Mouse (Mus musculus) MEL (cell line): ENCODE measurements around the gene Taok1. TPM values are rescaled to one million over a fixed set of nuclear protein-coding genes. Genes with fewer than 3 reads are reported as not detected.

ENCODE experiments used
- DNase-seq: peaks from one replicate; pipeline ENCODE4 v3.0.0; 2011; ENCODE audit warnings: low read depth, low spot score
- H3K27ac ChIP-seq: 2 replicates; pipeline ENCODE4 v1.5.1; 2012; ENCODE audit warnings: low read depth, mild to moderate bottlenecking, control low read depth, low read length, moderate library complexity; ENCODE audit not compliant: control insufficient read depth
- H3K27me3 ChIP-seq, 2 experiments: fragments of 150-350 bp in 1 of 2; sonication (generic) in 1 of 2; 2 replicates each; pipeline ENCODE4 v1.6.1; 2012; ENCODE audit warnings: low read length in 2 of 2, mild to moderate bottlenecking in 2 of 2, improper control_type of control experiment in 1 of 2, moderate library complexity in 1 of 2; ENCODE audit not compliant: insufficient read depth in 2 of 2, control insufficient read depth in 1 of 2
- H3K36me3 ChIP-seq, 2 experiments: 2 replicates each; pipeline ENCODE4 v1.6.1; 2012 to 2014; ENCODE audit warnings: low read length in 2 of 2, improper control_type of control experiment in 1 of 2, inconsistent platforms in 1 of 2, mild to moderate bottlenecking in 1 of 2; ENCODE audit not compliant: insufficient read depth in 2 of 2, control insufficient read depth in 1 of 2
- H3K4me1 ChIP-seq, 2 experiments: fragments of 150-350 bp in 1 of 2; sonication (generic) in 1 of 2; 2 replicates each; pipeline ENCODE4 v1.6.1; 2012; ENCODE audit warnings: low read length in 2 of 2, improper control_type of control experiment in 1 of 2, mild to moderate bottlenecking in 1 of 2; ENCODE audit not compliant: insufficient read depth in 2 of 2, control insufficient read depth in 1 of 2
- H3K4me3 ChIP-seq, 2 experiments: fragments of 150-350 bp in 1 of 2; sonication (generic) in 1 of 2; 2 replicates each; pipeline ENCODE4 v1.5.1; 2012; ENCODE audit warnings: low read depth in 2 of 2, low read length in 2 of 2, mild to moderate bottlenecking in 2 of 2, moderate library complexity in 2 of 2, control low read depth in 1 of 2, improper control_type of control experiment in 1 of 2; ENCODE audit not compliant: control insufficient read depth in 1 of 2, insufficient read depth in 1 of 2
- H3K79me2 ChIP-seq: 2 replicates; pipeline ENCODE4 v1.6.1; 2012; ENCODE audit warnings: mild to moderate bottlenecking, low read length, moderate library complexity; ENCODE audit not compliant: control insufficient read depth, poor library complexity, insufficient read depth
- H3K9ac ChIP-seq: 2 replicates; pipeline ENCODE4 v1.6.1; 2012; ENCODE audit warnings: low read depth, mild to moderate bottlenecking, control low read depth, low read length, moderate library complexity; ENCODE audit not compliant: control insufficient read depth, poor library complexity, severe bottlenecking
- H3K9me3 ChIP-seq: fragments of 150-350 bp; sonication (generic); replicated peaks from 2 replicates; pipeline ENCODE4 v1.6.1; 2012; ENCODE audit warnings: mild to moderate bottlenecking, low read length, improper control_type of control experiment, moderate library complexity; ENCODE audit not compliant: insufficient read depth
- BHLHE40 ChIP-seq: IDR thresholded peaks from 2 replicates; pipeline ENCODE4 v1.6.1; 2012; ENCODE audit warnings: low read depth, mild to moderate bottlenecking, inconsistent platforms, low read length, improper control_type of control experiment, borderline replicate concordance
- CTCF ChIP-seq, 3 experiments: IDR thresholded peaks in 2 of 3; conservative IDR thresholded peaks in 1 of 3; 2 replicates each; pipeline ENCODE4 v1.5.1; 2011 to 2012; ENCODE audit warnings: low read length in 3 of 3, low read depth in 2 of 3, mild to moderate bottlenecking in 2 of 3, improper control_type of control experiment in 1 of 3, inconsistent platforms in 1 of 3, mixed read lengths in 1 of 3, moderate library complexity in 1 of 3; ENCODE audit not compliant: control insufficient read depth in 1 of 3, insufficient read depth in 1 of 3, poor library complexity in 1 of 3, severe bottlenecking in 1 of 3
- ELF1 ChIP-seq: IDR thresholded peaks from 2 replicates; pipeline ENCODE4 v1.6.1; 2014; ENCODE audit warnings: low read depth, mild to moderate bottlenecking, inconsistent platforms, low read length, improper control_type of control experiment, moderate library complexity
- GABPA ChIP-seq: IDR thresholded peaks from 2 replicates; pipeline ENCODE4 v1.6.1; 2012; ENCODE audit warnings: low read depth, mild to moderate bottlenecking, inconsistent platforms, low read length, improper control_type of control experiment, moderate library complexity
- GATA1 ChIP-seq: IDR thresholded peaks from 2 replicates; pipeline ENCODE4 v1.6.1; 2011; ENCODE audit warnings: low read depth, low read length, improper control_type of control experiment
- HCFC1 ChIP-seq: IDR thresholded peaks from 2 replicates; pipeline ENCODE4 v1.6.1; 2012; ENCODE audit warnings: low read depth, mild to moderate bottlenecking, inconsistent platforms, low read length, improper control_type of control experiment, moderate library complexity
- KAT2A ChIP-seq: conservative IDR thresholded peaks from 2 replicates; pipeline ENCODE4 v1.6.1; 2012; ENCODE audit warnings: low read depth, low read length, improper control_type of control experiment, inconsistent platforms
- MAFK ChIP-seq: IDR thresholded peaks from 2 replicates; pipeline ENCODE4 v1.6.1; 2011; ENCODE audit warnings: low read depth, mild to moderate bottlenecking, low read length, improper control_type of control experiment, borderline replicate concordance
- MAX ChIP-seq: IDR thresholded peaks from 2 replicates; pipeline ENCODE4 v1.6.1; 2011; ENCODE audit warnings: low read length, improper control_type of control experiment
- MAZ ChIP-seq: IDR thresholded peaks from 2 replicates; pipeline ENCODE4 v1.6.1; 2012; ENCODE audit warnings: low read depth, mild to moderate bottlenecking, inconsistent platforms, low read length, improper control_type of control experiment
- MXI1 ChIP-seq: IDR thresholded peaks from 2 replicates; pipeline ENCODE4 v1.6.1; 2011; ENCODE audit warnings: mild to moderate bottlenecking, low read depth, low read length, improper control_type of control experiment
- MYB ChIP-seq: IDR thresholded peaks from 2 replicates; pipeline ENCODE4 v1.6.1; 2011; ENCODE audit warnings: mild to moderate bottlenecking, low read depth, low read length, improper control_type of control experiment
- NELFE ChIP-seq: IDR thresholded peaks from 2 replicates; pipeline ENCODE4 v1.6.1; 2011; ENCODE audit warnings: low read depth, low read length, improper control_type of control experiment
- NRF1 ChIP-seq: IDR thresholded peaks from 2 replicates; pipeline ENCODE4 v1.6.1; 2014; ENCODE audit warnings: low read depth, mild to moderate bottlenecking, inconsistent platforms, low read length, improper control_type of control experiment, moderate library complexity; ENCODE audit not compliant: poor library complexity, insufficient read depth, severe bottlenecking
- POLR2A ChIP-seq, 2 experiments: IDR thresholded peaks; 2 replicates each; pipeline ENCODE4 v1.6.1; 2011 to 2012; ENCODE audit warnings: low read length in 2 of 2, mild to moderate bottlenecking in 2 of 2, control low read depth in 1 of 2, improper control_type of control experiment in 1 of 2, low read depth in 1 of 2, moderate library complexity in 1 of 2; ENCODE audit not compliant: control insufficient read depth in 1 of 2, insufficient read depth in 1 of 2, poor library complexity in 1 of 2
- POLR2AphosphoS2 ChIP-seq: IDR thresholded peaks from 2 replicates; pipeline ENCODE4 v1.6.1; 2011; ENCODE audit warnings: low read length, improper control_type of control experiment
- RCOR1 ChIP-seq: IDR thresholded peaks from 2 replicates; pipeline ENCODE4 v1.6.1; 2012; ENCODE audit warnings: low read depth, mild to moderate bottlenecking, inconsistent platforms, low read length, improper control_type of control experiment
- SIN3A ChIP-seq: IDR thresholded peaks from 2 replicates; pipeline ENCODE4 v1.6.1; 2012; ENCODE audit warnings: low read length, improper control_type of control experiment, inconsistent platforms
- SMC3 ChIP-seq: IDR thresholded peaks from 2 replicates; pipeline ENCODE4 v1.6.1; 2011; ENCODE audit warnings: low read depth, low read length, improper control_type of control experiment
- TAL1 ChIP-seq: IDR thresholded peaks from 2 replicates; pipeline ENCODE4 v1.6.1; 2012; ENCODE audit warnings: mild to moderate bottlenecking, inconsistent platforms, low read length, moderate library complexity, mixed read lengths
- TBP ChIP-seq: IDR thresholded peaks from 2 replicates; pipeline ENCODE4 v1.8.0; 2011; ENCODE audit warnings: low read depth, low read length, improper control_type of control experiment
- TCF12 ChIP-seq: IDR thresholded peaks from 2 replicates; pipeline ENCODE4 v1.6.1; 2014; ENCODE audit warnings: low read depth, mild to moderate bottlenecking, inconsistent platforms, low read length, improper control_type of control experiment, moderate library complexity
- UBTF ChIP-seq: IDR thresholded peaks from 2 replicates; pipeline ENCODE4 v1.6.1; 2012; ENCODE audit warnings: low read depth, mild to moderate bottlenecking, inconsistent platforms, low read length, improper control_type of control experiment, moderate library complexity, borderline replicate concordance; ENCODE audit not compliant: insufficient read depth
- ZKSCAN1 ChIP-seq: IDR thresholded peaks from 2 replicates; pipeline ENCODE4 v1.6.1; 2012; ENCODE audit warnings: low read depth, mild to moderate bottlenecking, inconsistent platforms, low read length, improper control_type of control experiment, moderate library complexity
- ZMIZ1 ChIP-seq: IDR thresholded peaks from 2 replicates; pipeline ENCODE4 v1.6.1; 2012; ENCODE audit warnings: low read depth, mild to moderate bottlenecking, inconsistent platforms, low read length, improper control_type of control experiment, moderate library complexity
- polyA plus RNA-seq, 2 experiments: library from polyadenylated mRNA; stranded (reverse) in 1 of 2; unstranded in 1 of 2; fragments of >175 nt in 1 of 2; fragments of >200 nt in 1 of 2; gene quantifications; 2 replicates each; pipeline versions ENCODE4 v1.2.1 to v1.2.4; 2012; ENCODE audit warnings: low replicate concordance in 2 of 2, low read depth in 1 of 2; ENCODE audit not compliant: insufficient read length in 2 of 2, insufficient read depth in 1 of 2, missing spikeins in 1 of 2
- total RNA-seq: library from RNA; depleted of rRNA; stranded (reverse); fragments of 300-350 nt; gene quantifications from 2 replicates; pipeline ENCODE4 v1.2.3, GENCODE M21; 2012

The Taok1 gene
- total and polyA plus RNA-seq, 3 experiments, result 7.9 to 31.0 (median 15.9) TPM

DNA sequence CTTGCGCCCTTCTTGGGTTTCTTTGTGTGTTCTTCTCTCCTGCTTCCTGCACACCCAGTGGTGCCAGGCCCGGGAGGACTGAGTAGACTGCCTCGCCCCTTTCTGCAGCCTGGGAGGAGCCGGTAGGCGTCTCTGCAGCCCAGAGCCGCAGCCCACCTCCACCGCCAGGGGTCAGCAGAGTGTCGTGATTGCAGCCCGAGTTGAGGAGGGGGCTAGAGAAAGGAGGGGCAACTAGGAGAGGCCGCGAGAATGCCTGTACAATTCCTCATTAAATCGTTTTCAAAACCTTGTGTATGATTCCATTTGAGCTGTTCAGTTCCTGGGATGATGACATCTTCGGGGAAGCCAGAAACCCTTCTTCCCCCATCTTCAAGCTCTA is 116.5 kb downstream of the Taok1 start (continued):
- TF ChIP-seq TCF12 (peak; percentile 45; the same call in 1 of the 2 replicates), UBTF (peak; percentile 36; the same call in 1 of the 2 replicates), NRF1 (no peak), GABPA (no peak), SIN3A (peak; percentile 73; the same call in 1 of the 2 replicates)

DNA sequence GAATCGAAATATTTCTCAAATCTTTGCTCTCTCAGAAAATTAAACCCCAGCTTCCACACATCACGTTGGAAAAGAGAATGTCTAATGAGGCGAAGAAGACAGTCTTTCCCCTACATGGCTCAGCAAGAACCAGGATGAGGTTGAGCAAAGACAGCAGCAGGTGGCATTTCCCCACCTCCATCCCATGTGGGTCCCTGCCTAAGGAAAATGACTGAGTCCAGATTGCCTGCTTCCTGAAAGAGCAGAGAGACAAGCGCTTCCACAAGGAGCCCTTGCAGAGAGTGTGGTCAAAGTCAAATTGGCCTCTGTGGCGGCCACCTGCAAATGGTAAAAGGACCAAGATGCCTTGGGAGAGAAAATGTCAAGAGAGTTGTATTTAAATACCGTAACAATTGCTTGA is 117.2 kb downstream of the Taok1 start:
- TF ChIP-seq SMC3 (no peak), BHLHE40 (no peak), CTCF (IDR thresholded peaks at IDR 0.05 in 2 of 3, conservative IDR thresholded peaks at IDR 0.05 in 1 of 3; ENCODE audit: control insufficient read depth in 1 of 3, insufficient read depth in 1 of 3, low read depth in 2 of 3, low read length in 3 of 3, poor library complexity in 1 of 3, severe bottlenecking in 1 of 3) (no peak), MAFK (no peak), GATA1 (no peak), MYB (no peak), TAL1 (no peak), POLR2AphosphoS2 (no peak), ZKSCAN1 (no peak), RCOR1 (no peak), ELF1 (no peak)
- H3K36me3 ChIP-seq, result peaks cover 0 to 33% of the 10 kb centered on the region in 2 experiments; a peak in 2 of 4 replicates
- peak overlapping the region; percentile 68 for H3K9ac ChIP-seq
- peak overlapping the region; percentile 32 to 60; a peak in 2 of 4 replicates for H3K4me3 ChIP-seq
- no peaks in the 10 kb centered on the region for H3K27me3 ChIP-seq
- no peak overlapping the region for H3K27ac ChIP-seq
- peak; percentile 47 for DNase-seq
- H3K9me3 ChIP-seq, result no peaks in the 10 kb centered on the region
- peaks cover 62% of the 10 kb centered on the region for H3K79me2 ChIP-seq
- H3K4me1 ChIP-seq, result peaks cover 2 to 38% of the 10 kb centered on the region in 2 experiments; a peak in 3 of 4 replicates

DNA sequence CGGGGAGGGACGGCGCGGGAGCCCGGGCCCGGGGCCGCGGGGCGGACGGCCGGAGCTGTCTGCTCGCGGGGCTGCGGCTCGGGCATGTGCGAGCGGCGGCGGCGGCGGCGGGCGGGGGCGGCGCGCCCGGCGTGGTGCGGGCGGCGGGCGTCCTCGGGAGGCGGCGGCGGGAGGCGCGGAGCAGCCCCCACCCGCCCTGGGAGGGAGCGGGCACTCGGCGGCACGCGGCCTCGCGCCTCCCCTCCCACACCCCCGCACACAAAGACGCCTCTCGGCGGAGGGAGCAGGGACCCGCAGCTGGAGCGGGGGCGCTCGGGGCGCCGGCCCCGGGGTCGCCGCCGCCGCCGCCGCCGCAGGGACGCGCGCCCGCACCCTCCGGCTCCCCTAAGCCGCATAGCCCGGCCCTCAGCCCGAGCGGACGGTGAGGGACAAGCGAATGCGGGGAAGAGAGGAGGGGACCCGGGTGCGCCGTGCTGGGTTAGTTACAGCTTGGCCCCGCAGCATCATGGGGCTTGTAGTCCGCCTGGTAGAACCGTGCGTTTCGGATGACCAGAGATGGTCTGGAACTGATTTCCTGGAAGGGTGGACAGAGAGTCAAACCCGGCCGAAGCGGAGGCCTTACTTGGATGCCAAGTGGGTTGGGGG is 117.9 kb downstream of the Taok1 start, which contains the start of gene Ankrd13b:
Gene Ankrd13b (minus strand): TSS at position 88 of the 645 bp plus-strand sequence.
- Histone ChIP-seq H3K27ac (no peak within 1 kb of the TSS), H3K9me3 (no peaks in the 10 kb centered on the region), H3K9ac (peak within 1 kb of the TSS; percentile 87), H3K4me3 (peak within 1 kb of the TSS; percentile 79 to 91), H3K27me3 (no peaks in the 10 kb centered on the region), H3K36me3 (peaks cover 0 to 31% of the 10 kb centered on the region in 2 experiments; a peak in 2 of 4 replicates), H3K79me2 (peaks cover 58% of the 10 kb centered on the region), H3K4me1 (peaks cover 2 to 38% of the 10 kb centered on the region in 2 experiments; a peak in 3 of 4 replicates)
- DNase-seq, result peak; percentile 77
- TF ChIP-seq HCFC1 (peak; percentile 94), UBTF (no peak), SIN3A (peak; percentile 63), MXI1 (peak; percentile 28; the same call in 1 of the 2 replicates), POLR2A (IDR thresholded peaks at IDR 0.05; ENCODE audit: control insufficient read depth in 1 of 2, insufficient read depth in 1 of 2, low read depth in 1 of 2, low read length in 2 of 2, poor library complexity in 1 of 2) (0 out of 4 replicates have a peak, but pooled peaks of 1 of the 2 experiments have one; percentile 36), MAZ (0 out of 2 replicates have a peak, but pooled peaks have one; percentile 43), MAX (peak; percentile 43; the same call in 1 of the 2 replicates), KAT2A (peak; percentile 64; the same call in 1 of the 2 replicates), ZMIZ1 (no peak), TBP (0 out of 2 replicates have a peak, but pooled peaks have one; percentile 18), NRF1 (0 out of 2 replicates have a peak, but pooled peaks have one; percentile 48), NELFE (peak; percentile 40), TCF12 (no peak)
